Mouse (Mus musculus) stomach, embryonic 16.5 days (tissue): ENCODE data around the gene Fam136a. TPM values are rescaled to one million over a fixed set of nuclear protein-coding genes. Genes with fewer than 3 reads are reported as not detected.
"Not testable (repeated sequence)": the region's sequence is repeated elsewhere in the genome, so short reads cannot be mapped to it uniquely, and the experiment has no call there.

Source experiments
- ATAC-seq: fragments of 200-750 bp; cut with Nextera tagmentation; 2 replicates; pipeline ENCODE4 v1.8.0; 2017; ENCODE audit warnings: moderate number of reproducible peaks, moderate TSS enrichment; ENCODE audit not compliant: insufficient read depth, low FRiP score
- H3K27ac ChIP-seq: fragments of 300-500 bp; sonication (generic); 2 replicates; pipeline ENCODE4 v1.5.1; 2014; ENCODE audit warnings: low read length
- H3K27me3 ChIP-seq: fragments of 300-500 bp; sonication (generic); 2 replicates; pipeline ENCODE4 v1.6.1; 2014; ENCODE audit warnings: low read length, control low read depth, mixed read lengths; ENCODE audit not compliant: control insufficient read depth, insufficient read depth
- H3K36me3 ChIP-seq: fragments of 300-500 bp; sonication (generic); 2 replicates; pipeline ENCODE4 v1.6.1; 2014; ENCODE audit warnings: low read length; ENCODE audit not compliant: control insufficient read depth, insufficient read depth
- H3K4me1 ChIP-seq: fragments of 300-500 bp; sonication (generic); 2 replicates; pipeline ENCODE4 v1.6.1; 2014; ENCODE audit warnings: low read length, control low read depth, mixed read lengths; ENCODE audit not compliant: control insufficient read depth, insufficient read depth
- H3K4me2 ChIP-seq: fragments of 300-500 bp; sonication (generic); 2 replicates; pipeline ENCODE4 v1.6.1; 2014; ENCODE audit warnings: low read depth, low read length, mixed read lengths
- H3K4me3 ChIP-seq: fragments of 300-500 bp; sonication (generic); replicated peaks from 2 replicates; pipeline ENCODE4 v1.5.1; 2014; ENCODE audit warnings: mild to moderate bottlenecking, low read length
- H3K9ac ChIP-seq: fragments of 300-500 bp; sonication (generic); 2 replicates; pipeline ENCODE4 v1.6.1; 2014; ENCODE audit warnings: low read length
- H3K9me3 ChIP-seq: fragments of 300-500 bp; sonication (generic); replicated peaks from 2 replicates; pipeline ENCODE4 v1.6.1; 2016; ENCODE audit warnings: low read length, control low read depth; ENCODE audit not compliant: control insufficient read depth
- WGBS: fragments of 180-500 bp; shearing (Covaris S2); extraction: QIAGEN DNeasy Blood & Tissue Kit; methylation state at CpG from one replicate; pipeline ENCODE4 v1.1.7; 2014; 5-methylcytosine and 5-hydroxymethylcytosine counted together
- polyA plus RNA-seq: library from polyadenylated mRNA; unstranded; fragments of >200 nt; fragmentation: Nextera tagmentation; extraction: Ambion mirVana; gene quantifications from 2 replicates; pipeline ENCODE4 v1.2.1, GENCODE M21; 2015

The Fam136a gene
- polyA plus RNA-seq, 1 experiment from 2014 or later = 128 TPM

- Histone ChIP-seq H3K4me2 (peak overlapping the region; percentile 74), H3K27me3 (no peaks in the 10 kb centered on the region), H3K4me1 (peaks cover 17% of the 10 kb centered on the region), H3K27ac (peak overlapping the region; percentile 89), H3K9me3 (no peaks in the 10 kb centered on the region), H3K4me3 (peak overlapping the region; percentile 83), H3K36me3 (0 out of 2 replicates have a peak, but pooled peaks cover under 1% of the 10 kb centered on the region), H3K9ac (peak overlapping the region; percentile 91)
- peak; percentile 96 for ATAC-seq
- WGBS = under 1% methylated on average over 50 of the region's 50 CpGs
These were observed 6.0 kb downstream of the Fam136a start for GRCm38 (mm10) chr6:86371340-86371911.

DNA sequence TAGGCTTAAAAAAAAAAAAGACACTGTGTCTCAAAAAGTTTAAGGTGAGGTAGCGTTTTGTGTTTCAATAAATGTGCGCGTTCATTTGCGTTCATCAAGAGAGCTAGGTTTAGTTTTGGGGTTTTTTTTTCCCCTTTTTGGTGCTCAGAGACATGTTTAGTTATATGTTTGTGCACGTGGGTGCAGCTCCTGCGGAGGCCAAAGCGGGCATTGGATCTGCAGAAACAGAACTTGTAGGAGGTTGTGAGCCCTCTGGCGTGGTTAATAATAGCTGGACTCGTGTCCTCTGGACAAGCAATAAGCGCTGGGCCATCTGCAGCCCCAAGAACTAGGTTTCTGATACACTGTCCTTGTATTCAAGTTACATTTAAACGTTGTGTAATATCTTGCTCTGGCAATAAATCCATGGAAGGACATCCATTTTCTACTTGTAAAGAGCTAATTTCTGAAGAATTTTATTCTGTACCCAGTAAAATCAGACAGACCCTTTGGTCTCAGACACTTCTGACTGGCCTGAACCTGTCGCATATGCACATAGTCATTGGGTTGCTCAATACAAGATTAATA is 6.6 kb downstream of the Fam136a start:
- 4% methylated on average over 12 of the region's 12 CpGs for WGBS
- ATAC-seq = no peak
- Histone ChIP-seq H3K9me3 (no peaks in the 10 kb centered on the region), H3K9ac (peak overlapping the region; percentile 91), H3K4me1 (peaks cover 13% of the 10 kb centered on the region), H3K4me3 (peak overlapping the region; percentile 83), H3K27me3 (no peaks in the 10 kb centered on the region), H3K4me2 (peak overlapping the region; percentile 67), H3K36me3 (peaks cover 3% of the 10 kb centered on the region; the same call in 1 of the 2 replicates), H3K27ac (peak overlapping the region; percentile 89; the same call in 1 of the 2 replicates)

- H3K9ac ChIP-seq = no peak overlapping the region
- H3K36me3 ChIP-seq = peaks cover 9% of the 10 kb centered on the region; the same call in 1 of the 2 replicates
- no peak overlapping the region for H3K27ac ChIP-seq
- H3K4me1 ChIP-seq = peaks cover 13% of the 10 kb centered on the region
- H3K27me3 ChIP-seq = no peaks in the 10 kb centered on the region
- H3K4me2 ChIP-seq = no peak overlapping the region
- H3K4me3 ChIP-seq = no peak overlapping the region
- WGBS = 92% methylated on average over 6 of the region's 6 CpGs
- ATAC-seq = no peak
- H3K9me3 ChIP-seq = no peaks in the 10 kb centered on the region
These were observed 8.1 kb downstream of the Fam136a start for GRCm38 (mm10) chr6:86373556-86373955.

DNA sequence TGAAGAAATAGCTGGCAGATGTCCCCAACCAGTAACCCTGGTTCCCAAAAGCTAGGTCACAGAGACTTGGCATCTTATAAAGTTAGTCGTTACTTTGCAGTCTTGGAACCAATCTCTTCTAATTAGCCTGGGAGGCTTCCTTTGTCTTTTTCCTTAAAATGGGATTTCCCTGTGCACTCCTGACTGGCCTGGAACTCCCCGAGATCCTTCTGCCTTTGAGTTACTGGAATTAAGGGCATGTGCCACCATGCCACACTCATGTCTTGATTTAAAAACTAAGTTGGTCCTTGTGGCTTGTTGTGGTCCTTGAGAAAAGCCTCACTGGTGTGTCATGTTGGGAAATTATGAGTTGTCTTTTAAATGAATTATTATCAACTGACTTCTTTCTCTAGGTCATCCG is 12.9 kb downstream of the Fam136a start:
- H3K27me3 ChIP-seq = no peaks in the 10 kb centered on the region
- H3K36me3 ChIP-seq = peaks cover 9% of the 10 kb centered on the region; the same call in 1 of the 2 replicates
- H3K4me2 ChIP-seq = no peak overlapping the region
- no peak overlapping the region for H3K4me3 ChIP-seq
- H3K9ac ChIP-seq = no peak overlapping the region
- WGBS = 88% methylated on average over 3 of the region's 3 CpGs
- ATAC-seq = no peak
- no peak overlapping the region for H3K27ac ChIP-seq
- H3K9me3 ChIP-seq = no peaks in the 10 kb centered on the region
- H3K4me1 ChIP-seq = no peaks in the 10 kb centered on the region

DNA sequence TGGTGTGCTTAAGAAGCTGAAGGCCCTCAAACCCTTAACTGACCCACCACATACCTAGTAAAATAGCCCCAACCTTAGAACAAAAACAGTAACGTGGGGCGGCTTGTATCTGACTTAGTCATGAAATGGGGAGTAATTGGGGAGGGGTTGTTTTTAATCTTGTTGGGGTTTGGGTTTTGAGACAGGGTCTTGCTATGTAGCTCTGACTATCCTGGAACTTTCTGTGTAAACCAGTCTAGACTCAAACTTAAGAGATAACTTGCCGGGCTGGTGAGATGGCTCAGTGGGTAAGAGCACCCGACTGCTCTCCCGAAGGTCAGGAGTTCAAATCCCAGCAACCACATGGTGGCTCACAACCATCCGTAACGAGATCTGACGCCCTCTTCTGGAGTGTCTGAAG is 14.7 kb downstream of the Fam136a start:
- not testable (repeated sequence) for H3K27ac ChIP-seq, ATAC-seq, H3K27me3 ChIP-seq, H3K9ac ChIP-seq, H3K9me3 ChIP-seq, H3K4me1 ChIP-seq, H3K4me2 ChIP-seq, H3K36me3 ChIP-seq, H3K4me3 ChIP-seq
- 73% methylated on average over 8 of the region's 8 CpGs for WGBS

DNA sequence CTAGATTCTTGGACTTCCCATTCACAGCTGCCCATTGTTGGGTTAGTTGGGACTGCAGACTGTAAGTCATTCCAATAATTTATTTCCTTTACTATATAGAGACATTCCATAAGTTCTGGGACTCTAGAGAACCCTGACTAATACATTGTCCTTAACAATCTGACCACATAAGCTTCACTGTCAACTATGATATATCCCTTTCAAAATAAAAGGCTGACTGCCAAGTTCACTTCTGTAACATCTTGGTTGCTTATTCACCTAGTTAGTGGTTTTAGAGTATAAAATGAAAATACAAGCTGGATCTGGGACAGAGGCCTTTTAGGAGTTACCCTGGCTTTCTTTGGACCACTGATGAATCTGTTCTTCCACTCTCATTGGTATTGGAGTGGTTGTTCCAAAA is 17.1 kb downstream of the Fam136a start:
- ATAC-seq = no peak
- Histone ChIP-seq H3K4me3 (no peak overlapping the region), H3K36me3 (0 out of 2 replicates have a peak, but pooled peaks cover 11% of the 10 kb centered on the region), H3K9me3 (no peaks in the 10 kb centered on the region), H3K27ac (no peak overlapping the region), H3K4me1 (no peaks in the 10 kb centered on the region), H3K9ac (no peak overlapping the region), H3K27me3 (no peaks in the 10 kb centered on the region), H3K4me2 (no peak overlapping the region)

- H3K4me1 ChIP-seq = no peaks in the 10 kb centered on the region
- H3K9ac ChIP-seq = no peak overlapping the region
- no peak overlapping the region for H3K4me2 ChIP-seq
- WGBS = 47% methylated on average over 16 of the region's 16 CpGs
- 0 out of 2 replicates have a peak, but pooled peaks cover 8% of the 10 kb centered on the region for H3K36me3 ChIP-seq
- H3K27me3 ChIP-seq = no peaks in the 10 kb centered on the region
- H3K27ac ChIP-seq = no peak overlapping the region
- ATAC-seq = no peak
- no peak overlapping the region for H3K4me3 ChIP-seq
- no peaks in the 10 kb centered on the region for H3K9me3 ChIP-seq
These were observed 17.9 kb downstream of the Fam136a start for GRCm38 (mm10) chr6:86383370-86383769.

DNA sequence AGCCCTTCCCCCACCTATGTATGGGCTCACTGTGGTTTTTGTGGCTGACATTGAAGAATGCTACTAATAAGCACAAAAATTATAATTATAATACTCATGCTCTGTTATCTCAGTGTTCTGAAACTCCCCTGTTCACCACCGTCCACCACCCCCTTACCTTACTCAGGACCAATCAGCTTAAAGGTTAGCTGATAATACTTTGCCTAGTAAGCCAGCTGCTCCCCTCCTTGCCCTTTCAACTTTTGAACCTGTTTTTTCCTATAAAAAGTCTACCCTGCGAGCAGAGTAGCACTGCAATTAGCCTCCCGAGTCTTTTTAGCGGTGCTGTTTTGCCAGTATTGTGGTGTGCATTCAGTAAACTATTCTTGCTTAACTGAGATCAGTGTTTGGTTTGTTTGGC is 19.2 kb downstream of the Fam136a start:
- Histone ChIP-seq H3K27me3 (no peaks in the 10 kb centered on the region), H3K4me1 (no peaks in the 10 kb centered on the region), H3K9ac (no peak overlapping the region), H3K4me2 (no peak overlapping the region), H3K27ac (no peak overlapping the region), H3K36me3 (peaks cover 17% of the 10 kb centered on the region; the same call in 1 of the 2 replicates), H3K9me3 (no peaks in the 10 kb centered on the region), H3K4me3 (no peak overlapping the region)
- no peak for ATAC-seq
- 48% methylated on average over 4 of the region's 4 CpGs for WGBS

GRCm38 (mm10) chr6:86385362-86386104 is 20.1 kb downstream of the Fam136a start:
- Histone ChIP-seq H3K27me3 (no peaks in the 10 kb centered on the region), H3K4me2 (no peak overlapping the region), H3K9me3 (no peaks in the 10 kb centered on the region), H3K36me3 (peaks cover 23% of the 10 kb centered on the region; the same call in 1 of the 2 replicates), H3K27ac (no peak overlapping the region), H3K4me3 (no peak overlapping the region), H3K4me1 (no peaks in the 10 kb centered on the region), H3K9ac (no peak overlapping the region)
- WGBS = 84% methylated on average over 5 of the region's 5 CpGs
- no peak for ATAC-seq
